Mouse (Mus musculus) testis, adult 2 months (tissue): ENCODE measurements around the gene Agpat2. TPM values are rescaled to one million over a fixed set of nuclear protein-coding genes. Genes with fewer than 3 reads are reported as not detected.

ENCODE experiments used
- H3K27ac ChIP-seq: fragments of 200-500 bp; 2 replicates; pipeline ENCODE4 v1.5.1; 2012; ENCODE audit warnings: low read depth, low read length; ENCODE audit not compliant: control insufficient read depth, insufficient read depth
- H3K27me3 ChIP-seq: fragments of 200-500 bp; 2 replicates; pipeline ENCODE4 v1.6.1; 2012; ENCODE audit warnings: mild to moderate bottlenecking, low read length, moderate library complexity; ENCODE audit not compliant: control insufficient read depth, insufficient read depth
- H3K36me3 ChIP-seq: fragments of 200-500 bp; 2 replicates; pipeline ENCODE4 v1.6.1; 2012; ENCODE audit warnings: mild to moderate bottlenecking, low read length; ENCODE audit not compliant: control insufficient read depth, insufficient read depth
- H3K4me1 ChIP-seq: fragments of 200-500 bp; 2 replicates; pipeline ENCODE4 v1.6.1; 2012; ENCODE audit warnings: low read length; ENCODE audit not compliant: control insufficient read depth, insufficient read depth
- H3K4me3 ChIP-seq: fragments of 200-500 bp; 2 replicates; pipeline ENCODE4 v1.5.1; 2012; ENCODE audit warnings: low read depth, mild to moderate bottlenecking, low read length, moderate library complexity, mixed read lengths; ENCODE audit not compliant: control insufficient read depth
- CTCF ChIP-seq: fragments of 200-500 bp; IDR thresholded peaks from 2 replicates; pipeline ENCODE4 v1.5.1; 2012; ENCODE audit warnings: low read depth, mild to moderate bottlenecking, inconsistent platforms, low read length, moderate library complexity; ENCODE audit not compliant: control insufficient read depth, insufficient read depth, insufficient replicate concordance
- POLR2A ChIP-seq: fragments of 200-500 bp; IDR thresholded peaks from 2 replicates; pipeline ENCODE4 v1.6.1; 2012; ENCODE audit warnings: low read depth, mild to moderate bottlenecking, inconsistent platforms, low read length, moderate library complexity; ENCODE audit not compliant: control insufficient read depth
- polyA plus RNA-seq: library from polyadenylated mRNA; depleted of rRNA; stranded (reverse); fragments of >200 nt; gene quantifications from 2 replicates; pipeline ENCODE4 v1.2.3, GENCODE M21; 2012

Agpat2 gene
- polyA plus RNA-seq, 1 experiment, result 223 TPM

GRCm38 (mm10) chr2:26633953-26634530, 29.8 kb upstream of the Agpat2 start:
- no peak for TF ChIP-seq CTCF
- TF ChIP-seq POLR2A, result no peak

GRCm38 (mm10) chr2:26632541-26633395, 28.6 kb upstream of the Agpat2 start:
- no peak for TF ChIP-seq CTCF
- TF ChIP-seq POLR2A, result no peak
- Histone ChIP-seq H3K27ac (no peak overlapping the region), H3K4me1 (peaks cover 19% of the 10 kb centered on the region), H3K4me3 (no peak overlapping the region), H3K27me3 (no peaks in the 10 kb centered on the region), H3K36me3 (no peaks in the 10 kb centered on the region; the same call in 1 of the 2 replicates)

More at GRCm38 (mm10) chr2:26633953-26634530, 29.8 kb upstream of the Agpat2 start:
- Histone ChIP-seq H3K4me1 (peaks cover 14% of the 10 kb centered on the region), H3K27ac (no peak overlapping the region), H3K27me3 (no peaks in the 10 kb centered on the region), H3K36me3 (no peaks in the 10 kb centered on the region; the same call in 1 of the 2 replicates), H3K4me3 (no peak overlapping the region)

- H3K4me1 ChIP-seq, result peaks cover 19% of the 10 kb centered on the region
- H3K4me3 ChIP-seq, result peak overlapping the region; percentile 77
- no peaks in the 10 kb centered on the region for H3K36me3 ChIP-seq
- H3K27ac ChIP-seq, result peak overlapping the region; percentile 63; the same call in 1 of the 2 replicates
- no peaks in the 10 kb centered on the region for H3K27me3 ChIP-seq
- TF ChIP-seq CTCF (no peak; the same call in 1 of the 2 replicates), POLR2A (no peak)
These were observed 24.7 kb upstream of the Agpat2 start for GRCm38 (mm10) chr2:26628792-26629437.

GRCm38 (mm10) chr2:26627921-26628739, 23.9 kb upstream of the Agpat2 start, which contains the start of gene Fam69b:
Gene Fam69b, plus strand, starts transcription at chr2:26628457.
- H3K36me3 ChIP-seq, result no peaks in the 10 kb centered on the region
- H3K27ac ChIP-seq, result peak within 1 kb of the TSS; percentile 63
- H3K4me3 ChIP-seq, result peak within 1 kb of the TSS; percentile 77
- H3K4me1 ChIP-seq, result peaks cover 19% of the 10 kb centered on the region
- no peak for TF ChIP-seq CTCF
- TF ChIP-seq POLR2A, result 0 out of 2 replicates have a peak, but pooled peaks have one; percentile 34
- H3K27me3 ChIP-seq, result no peaks in the 10 kb centered on the region

DNA sequence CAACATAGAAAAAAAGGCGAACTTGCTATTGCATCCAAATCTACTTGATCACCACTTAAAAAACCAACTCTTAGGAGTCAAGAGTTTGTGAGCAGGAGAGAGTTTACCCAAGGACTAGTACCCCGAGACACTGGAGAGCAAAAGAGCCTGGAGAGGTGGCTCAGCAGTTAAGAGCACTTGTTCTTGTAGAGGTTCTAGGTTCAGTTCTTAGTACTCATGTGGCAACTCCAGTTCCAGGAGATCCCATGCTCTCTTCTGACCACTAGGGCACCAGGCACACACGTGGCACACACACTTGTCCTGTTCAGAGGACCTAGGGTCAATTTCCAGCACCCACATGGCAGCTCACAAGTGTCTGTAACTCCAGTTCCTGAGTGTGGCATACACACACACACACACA, 21.9 kb upstream of the Agpat2 start:
- TF ChIP-seq POLR2A (no peak), CTCF (no peak)
- Histone ChIP-seq H3K27ac (no peak overlapping the region), H3K27me3 (no peaks in the 10 kb centered on the region), H3K4me3 (no peak overlapping the region), H3K4me1 (peaks cover 19% of the 10 kb centered on the region), H3K36me3 (no peaks in the 10 kb centered on the region)

DNA sequence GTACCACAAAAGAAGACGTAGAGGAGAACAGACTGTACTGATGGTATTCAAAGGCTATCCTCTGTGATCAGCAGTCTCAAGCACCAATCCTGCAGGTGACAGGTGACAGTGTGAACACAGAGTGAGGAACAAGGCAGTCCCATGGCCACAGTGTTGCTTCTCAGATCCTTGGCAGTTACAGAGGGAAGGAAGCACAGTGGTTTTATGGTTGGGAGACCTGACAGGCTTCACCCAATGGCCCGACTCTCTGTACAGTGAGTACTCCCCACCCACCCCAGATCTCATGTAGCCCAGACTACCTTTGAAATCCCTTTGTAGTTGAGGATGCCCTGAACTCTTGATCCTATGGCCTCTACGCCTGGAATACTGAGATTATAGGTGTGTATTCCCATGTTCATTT, 21.2 kb upstream of the Agpat2 start:
- TF ChIP-seq POLR2A (no peak), CTCF (no peak)
- peaks cover 19% of the 10 kb centered on the region for H3K4me1 ChIP-seq
- H3K27me3 ChIP-seq, result no peaks in the 10 kb centered on the region
- H3K27ac ChIP-seq, result no peak overlapping the region
- H3K4me3 ChIP-seq, result no peak overlapping the region
- H3K36me3 ChIP-seq, result no peaks in the 10 kb centered on the region
